Mouse (Mus musculus) embryonic facial prominence, embryonic 12.5 days (tissue): ENCODE measurements around the gene Dzip1. TPM values are rescaled to one million over a fixed set of nuclear protein-coding genes. Genes with fewer than 3 reads are reported as not detected.

ENCODE experiments used
- ATAC-seq: fragments of 200-750 bp; cut with Nextera tagmentation; 2 replicates; pipeline ENCODE4 v1.8.0; 2017; ENCODE audit not compliant: insufficient number of reproducible peaks, insufficient read depth, low FRiP score, low TSS enrichment
- H3K27ac ChIP-seq: fragments of 300-500 bp; sonication (generic); 2 replicates; pipeline ENCODE4 v1.5.1; 2016; ENCODE audit warnings: mild to moderate bottlenecking
- H3K27me3 ChIP-seq: fragments of 300-500 bp; sonication (generic); 2 replicates; pipeline ENCODE4 v1.6.1; 2016; ENCODE audit warnings: mild to moderate bottlenecking, moderate library complexity
- H3K36me3 ChIP-seq: fragments of 300-500 bp; sonication (generic); 2 replicates; pipeline ENCODE4 v1.6.1; 2016; ENCODE audit warnings: mild to moderate bottlenecking
- H3K4me1 ChIP-seq: fragments of 300-500 bp; sonication (generic); 2 replicates; pipeline ENCODE4 v1.6.1; 2016
- H3K4me2 ChIP-seq: fragments of 300-500 bp; sonication (generic); replicated peaks from 2 replicates; pipeline ENCODE4 v1.6.1; 2016; ENCODE audit warnings: mild to moderate bottlenecking, moderate library complexity
- H3K4me3 ChIP-seq: fragments of 300-500 bp; sonication (generic); 2 replicates; pipeline ENCODE4 v1.5.1; 2016; ENCODE audit warnings: mild to moderate bottlenecking
- H3K9ac ChIP-seq: fragments of 300-500 bp; sonication (generic); 2 replicates; pipeline ENCODE4 v1.6.1; 2016; ENCODE audit warnings: mild to moderate bottlenecking, moderate library complexity
- H3K9me3 ChIP-seq: fragments of 300-500 bp; sonication (generic); 2 replicates; pipeline ENCODE4 v1.6.1; 2016; ENCODE audit warnings: mild to moderate bottlenecking, moderate library complexity
- WGBS: fragments of 180-500 bp; shearing (Covaris S2); methylation state at CpG from one replicate; pipeline ENCODE4 v1.1.7; 2016; 5-methylcytosine and 5-hydroxymethylcytosine counted together
- polyA plus RNA-seq: library from polyadenylated mRNA; unstranded; fragments of >200 nt; fragmentation: Nextera tagmentation; extraction: Ambion mirVana; gene quantifications from 2 replicates; pipeline ENCODE4 v1.2.1, GENCODE M21; 2016

The Dzip1 gene
- polyA plus RNA-seq, 1 experiment from 2014 or later: 43.0 TPM

- Histone ChIP-seq H3K9ac (no peak overlapping the region), H3K27me3 (no peaks in the 10 kb centered on the region), H3K9me3 (no peaks in the 10 kb centered on the region), H3K4me2 (no peak overlapping the region), H3K27ac (no peak overlapping the region), H3K4me3 (no peak overlapping the region), H3K4me1 (no peaks in the 10 kb centered on the region), H3K36me3 (peaks cover 77% of the 10 kb centered on the region)
- WGBS: 77% methylated on average over 7 of the region's 7 CpGs
- ATAC-seq: no peak
Observed at GRCm38 (mm10) chr14:118895228-118895627, 30.0 kb downstream of the Dzip1 start.

GRCm38 (mm10) chr14:118890101-118890500 is 35.2 kb downstream of the Dzip1 start:
- H3K9ac ChIP-seq: no peak overlapping the region
- H3K4me1 ChIP-seq: no peaks in the 10 kb centered on the region
- 88% methylated on average over 4 of the region's 4 CpGs for WGBS
- H3K36me3 ChIP-seq: peaks cover 73% of the 10 kb centered on the region
- no peak overlapping the region for H3K27ac ChIP-seq
- no peak for ATAC-seq
- no peak overlapping the region for H3K4me2 ChIP-seq
- no peaks in the 10 kb centered on the region for H3K9me3 ChIP-seq
- no peaks in the 10 kb centered on the region for H3K27me3 ChIP-seq
- H3K4me3 ChIP-seq: no peak overlapping the region

- 91% methylated on average over 7 of the region's 7 CpGs for WGBS
- no peaks in the 10 kb centered on the region for H3K4me1 ChIP-seq
- no peaks in the 10 kb centered on the region for H3K27me3 ChIP-seq
- no peak overlapping the region for H3K4me3 ChIP-seq
- ATAC-seq: no peak
- H3K27ac ChIP-seq: no peak overlapping the region
- H3K36me3 ChIP-seq: peaks cover 88% of the 10 kb centered on the region
- no peaks in the 10 kb centered on the region for H3K9me3 ChIP-seq
- no peak overlapping the region for H3K4me2 ChIP-seq
- no peak overlapping the region for H3K9ac ChIP-seq
Observed at GRCm38 (mm10) chr14:118884250-118884556, 41.1 kb downstream of the Dzip1 start.

- no peak overlapping the region for H3K9ac ChIP-seq
- no peak for ATAC-seq
- no peaks in the 10 kb centered on the region for H3K27me3 ChIP-seq
- H3K4me3 ChIP-seq: no peak overlapping the region
- H3K9me3 ChIP-seq: no peaks in the 10 kb centered on the region
- whole genome bisulfite sequencing: 88% methylated on average over 18 of the region's 18 CpGs
- no peak overlapping the region for H3K4me2 ChIP-seq
- no peaks in the 10 kb centered on the region for H3K4me1 ChIP-seq
- H3K36me3 ChIP-seq: peaks cover 88% of the 10 kb centered on the region
- no peak overlapping the region for H3K27ac ChIP-seq
Observed at GRCm38 (mm10) chr14:118883344-118884249, 41.7 kb downstream of the Dzip1 start.

- H3K9me3 ChIP-seq: no peaks in the 10 kb centered on the region
- no peak for ATAC-seq
- H3K4me2 ChIP-seq: no peak overlapping the region
- H3K27me3 ChIP-seq: no peaks in the 10 kb centered on the region
- no peak overlapping the region for H3K27ac ChIP-seq
- H3K4me1 ChIP-seq: no peaks in the 10 kb centered on the region
- no peak overlapping the region for H3K4me3 ChIP-seq
- 83% methylated on average over 10 of the region's 10 CpGs for WGBS
- H3K36me3 ChIP-seq: peaks cover 77% of the 10 kb centered on the region
- no peak overlapping the region for H3K9ac ChIP-seq
Observed at GRCm38 (mm10) chr14:118880696-118881095, 44.6 kb downstream of the Dzip1 start.

GRCm38 (mm10) chr14:118878346-118878910 is 46.8 kb downstream of the Dzip1 start:
- Histone ChIP-seq H3K9me3 (no peaks in the 10 kb centered on the region), H3K4me2 (no peak overlapping the region), H3K4me1 (no peaks in the 10 kb centered on the region), H3K27me3 (no peaks in the 10 kb centered on the region), H3K4me3 (no peak overlapping the region), H3K9ac (no peak overlapping the region), H3K36me3 (peaks cover 63% of the 10 kb centered on the region), H3K27ac (no peak overlapping the region)
- no peak for ATAC-seq
- 84% methylated on average over 11 of the region's 11 CpGs for WGBS

GRCm38 (mm10) chr14:118874786-118875415 is 50.4 kb downstream of the Dzip1 start:
- no peaks in the 10 kb centered on the region for H3K27me3 ChIP-seq
- WGBS: 76% methylated on average over 10 of the region's 10 CpGs
- no peaks in the 10 kb centered on the region for H3K9me3 ChIP-seq
- no peaks in the 10 kb centered on the region for H3K4me1 ChIP-seq
- no peak overlapping the region for H3K4me3 ChIP-seq
- peaks cover 35% of the 10 kb centered on the region for H3K36me3 ChIP-seq
- no peak for ATAC-seq
- no peak overlapping the region for H3K4me2 ChIP-seq
- H3K27ac ChIP-seq: no peak overlapping the region
- H3K9ac ChIP-seq: no peak overlapping the region

- WGBS: 96% methylated on average over 4 of the region's 4 CpGs
- Histone ChIP-seq H3K4me2 (no peak overlapping the region), H3K9me3 (no peaks in the 10 kb centered on the region), H3K27me3 (no peaks in the 10 kb centered on the region), H3K4me3 (no peak overlapping the region), H3K36me3 (peaks cover 27% of the 10 kb centered on the region), H3K9ac (no peak overlapping the region), H3K27ac (no peak overlapping the region), H3K4me1 (no peaks in the 10 kb centered on the region)
- no peak for ATAC-seq
Observed at GRCm38 (mm10) chr14:118874126-118874525, 51.1 kb downstream of the Dzip1 start.

GRCm38 (mm10) chr14:118869712-118870111 is 55.5 kb downstream of the Dzip1 start:
- ATAC-seq: no peak
- H3K4me1 ChIP-seq: 0 out of 2 replicates have a peak, but pooled peaks cover 5% of the 10 kb centered on the region

GRCm38 (mm10) chr14:118868102-118868724 is 57.0 kb downstream of the Dzip1 start:
- Histone ChIP-seq H3K4me2 (no peak overlapping the region), H3K9me3 (no peaks in the 10 kb centered on the region), H3K27ac (no peak overlapping the region), H3K27me3 (no peaks in the 10 kb centered on the region), H3K4me1 (0 out of 2 replicates have a peak, but pooled peaks cover 5% of the 10 kb centered on the region), H3K9ac (no peak overlapping the region), H3K4me3 (no peak overlapping the region), H3K36me3 (no peaks in the 10 kb centered on the region)
- 78% methylated on average over 13 of the region's 13 CpGs for WGBS
- ATAC-seq: no peak

More at GRCm38 (mm10) chr14:118869712-118870111, 55.5 kb downstream of the Dzip1 start:
- Histone ChIP-seq H3K9ac (no peak overlapping the region), H3K27me3 (no peaks in the 10 kb centered on the region), H3K27ac (no peak overlapping the region), H3K36me3 (peaks cover 4% of the 10 kb centered on the region), H3K4me2 (no peak overlapping the region), H3K9me3 (no peaks in the 10 kb centered on the region), H3K4me3 (no peak overlapping the region)
- WGBS: 86% methylated on average over 6 of the region's 6 CpGs

- H3K9ac ChIP-seq: no peak overlapping the region
- no peaks in the 10 kb centered on the region for H3K27me3 ChIP-seq
- no peaks in the 10 kb centered on the region for H3K36me3 ChIP-seq
- no peak overlapping the region for H3K27ac ChIP-seq
- ATAC-seq: no peak
- WGBS: 65% methylated on average over 6 of the region's 6 CpGs
- H3K4me3 ChIP-seq: no peak overlapping the region
- H3K4me1 ChIP-seq: 0 out of 2 replicates have a peak, but pooled peaks cover 5% of the 10 kb centered on the region
- H3K9me3 ChIP-seq: no peaks in the 10 kb centered on the region
- H3K4me2 ChIP-seq: no peak overlapping the region
Observed at GRCm38 (mm10) chr14:118867366-118867765, 57.9 kb downstream of the Dzip1 start.
